Mouse (Mus musculus): ENCODE measurements at regions not wholly inside any gene's neighbourhood (a gene's known extent, or its start where the extent isn't known, plus 50 kb on each side); places are given as distances from the start of the nearest gene placed in this dataset.

DNA sequence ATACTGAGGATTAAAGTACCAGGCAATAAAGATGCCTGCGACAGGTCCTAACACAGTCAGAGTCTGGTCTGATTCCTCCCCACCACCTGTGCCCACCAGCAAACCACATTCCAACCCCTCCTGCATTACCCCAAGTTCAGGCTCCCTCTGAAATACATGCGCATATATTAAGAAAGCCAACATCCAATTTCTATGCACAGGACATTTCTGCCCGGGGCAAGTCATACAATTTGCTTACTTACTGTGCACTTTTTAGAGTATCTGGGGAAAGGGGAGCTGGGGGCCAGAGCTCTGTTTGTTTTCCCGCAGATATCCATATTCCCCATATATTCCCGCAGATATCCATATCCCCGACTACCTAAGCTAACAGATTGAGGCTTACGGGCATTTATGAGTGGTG is 261.1 kb upstream of the Srrm4 start:
- H3K4me2 ChIP-seq: no peak overlapping the region
- H3K4me3 ChIP-seq: no peak overlapping the region
- no peaks in the 10 kb centered on the region for H3K27me3 ChIP-seq (replicated peaks)
- no peaks in the 10 kb centered on the region; the same call in 1 of the 2 replicates for H3K9me3 ChIP-seq (replicated peaks)
- no peaks in the 10 kb centered on the region for H3K4me1 ChIP-seq (replicated peaks)
- H3K9ac ChIP-seq: no peak overlapping the region
- WGBS: 79% methylated on average over 7 of the region's 7 CpGs
- no peaks in the 10 kb centered on the region for H3K36me3 ChIP-seq
- ATAC-seq (ENCODE audit: insufficient number of reproducible peaks, low FRiP score): no peak
- H3K27ac ChIP-seq (ENCODE audit: poor library complexity, severe bottlenecking): no peak overlapping the region

DNA sequence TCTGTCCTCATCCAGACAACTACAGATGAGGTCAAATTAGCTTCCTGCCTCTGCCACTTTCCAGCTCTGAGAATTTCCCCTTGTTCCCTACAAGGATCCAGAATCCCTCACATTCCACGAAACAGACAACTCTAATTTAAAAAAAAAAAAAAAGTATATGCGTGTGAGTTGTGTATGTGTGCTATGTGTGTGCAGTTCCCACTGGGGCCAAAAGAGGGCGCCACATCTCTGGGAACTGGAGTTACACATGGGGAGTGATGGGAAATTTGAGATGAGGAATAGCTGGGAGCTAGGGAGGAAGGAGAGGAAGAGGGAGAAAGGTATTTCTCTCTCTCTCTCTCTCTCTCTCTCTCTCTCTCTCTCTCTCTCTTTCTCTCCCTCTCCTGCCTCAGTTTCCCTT is 240.3 kb upstream of the Srrm4 start:
- ATAC-seq (ENCODE audit: insufficient number of reproducible peaks, low FRiP score): no peak
- H3K27ac ChIP-seq (ENCODE audit: poor library complexity, severe bottlenecking): no peak overlapping the region
- H3K9ac ChIP-seq: no peak overlapping the region
- H3K4me1 ChIP-seq (replicated peaks): no peaks in the 10 kb centered on the region
- H3K4me3 ChIP-seq: no peak overlapping the region
- no peaks in the 10 kb centered on the region for H3K27me3 ChIP-seq (replicated peaks)
- H3K36me3 ChIP-seq: no peaks in the 10 kb centered on the region
- 71% methylated on average over 3 of the region's 3 CpGs for WGBS
- H3K9me3 ChIP-seq (replicated peaks): peaks cover 10% of the 10 kb centered on the region
- H3K4me2 ChIP-seq: no peak overlapping the region

DNA sequence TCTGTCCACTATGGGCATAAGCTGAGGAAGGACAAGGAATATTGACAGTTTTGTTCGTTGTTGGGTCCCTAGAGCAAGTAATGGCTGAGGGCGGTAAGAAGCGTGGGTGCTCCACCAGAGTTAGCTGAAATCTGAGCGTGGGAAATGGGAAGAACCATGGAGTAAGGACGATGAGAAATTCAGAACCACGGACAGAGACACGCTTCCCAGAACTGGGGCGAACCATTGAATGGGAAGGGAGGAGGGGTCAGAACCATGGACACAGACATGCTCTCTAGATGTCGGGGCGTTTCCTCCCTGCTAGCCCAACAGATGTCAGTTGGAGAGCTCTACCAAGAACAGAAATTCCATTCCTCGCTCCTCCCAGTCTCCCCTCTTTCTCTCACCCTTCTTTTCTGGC is 238.2 kb upstream of the Srrm4 start:
- H3K27me3 ChIP-seq (replicated peaks): no peaks in the 10 kb centered on the region
- no peak overlapping the region for H3K4me2 ChIP-seq
- H3K9ac ChIP-seq: no peak overlapping the region
- H3K27ac ChIP-seq (ENCODE audit: poor library complexity, severe bottlenecking): no peak overlapping the region
- H3K9me3 ChIP-seq (replicated peaks): peaks cover 10% of the 10 kb centered on the region
- WGBS: 13% methylated on average over 11 of the region's 11 CpGs
- no peaks in the 10 kb centered on the region for H3K36me3 ChIP-seq
- no peak overlapping the region for H3K4me3 ChIP-seq
- ATAC-seq (ENCODE audit: insufficient number of reproducible peaks, low FRiP score): no peak
- H3K4me1 ChIP-seq (replicated peaks): no peaks in the 10 kb centered on the region

DNA sequence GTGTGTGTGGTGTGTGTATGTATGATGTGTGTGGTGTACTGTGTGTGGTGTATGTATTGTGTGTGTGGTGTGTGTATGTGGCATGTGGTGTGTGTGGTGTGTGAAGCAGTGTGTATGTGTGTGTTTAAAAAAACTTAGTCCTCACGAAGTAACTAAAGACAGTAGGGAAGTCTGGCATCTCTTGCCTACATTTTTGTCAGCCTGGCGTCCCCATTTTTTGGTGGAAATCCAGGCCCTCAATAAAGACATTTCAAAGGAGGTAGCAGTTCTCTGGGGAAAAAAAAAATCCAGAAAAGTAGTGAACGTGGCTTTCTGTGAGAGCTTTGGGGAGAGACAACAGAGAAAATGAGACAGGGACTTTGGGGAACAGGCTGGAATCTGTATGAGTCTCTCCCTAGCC is 231.6 kb upstream of the Srrm4 start:
- no peak overlapping the region for H3K4me2 ChIP-seq
- no peak for ATAC-seq (ENCODE audit: insufficient number of reproducible peaks, low FRiP score)
- 0 out of 2 replicates have a peak, but pooled peaks cover 6% of the 10 kb centered on the region for H3K9me3 ChIP-seq (replicated peaks)

DNA sequence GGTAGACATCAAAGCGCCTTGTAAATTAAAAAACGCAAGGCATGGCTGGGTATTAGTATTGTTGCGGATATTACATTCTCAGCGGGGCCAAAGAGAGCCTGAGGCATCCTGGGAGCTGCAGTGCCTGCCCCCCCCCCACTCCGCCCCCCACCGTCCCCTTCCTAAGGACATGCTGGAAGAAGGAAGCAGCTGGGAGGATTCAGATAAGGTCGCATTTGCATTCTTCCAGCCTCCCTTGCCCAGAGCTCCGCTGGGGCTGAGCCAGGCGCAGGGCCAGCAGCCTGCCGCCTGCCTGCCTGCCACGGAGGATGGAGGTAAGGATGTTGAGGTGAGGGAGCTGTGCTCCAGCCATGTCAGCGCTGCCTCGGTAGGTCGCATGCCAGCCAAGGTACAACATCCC is 230.5 kb upstream of the Srrm4 start:
- WGBS: 18% methylated on average over 14 of the region's 14 CpGs
- no peaks in the 10 kb centered on the region for H3K27me3 ChIP-seq (replicated peaks)
- no peak overlapping the region for H3K9ac ChIP-seq
- H3K4me1 ChIP-seq (replicated peaks): 0 out of 2 replicates have a peak, but pooled peaks cover 8% of the 10 kb centered on the region
- no peaks in the 10 kb centered on the region for H3K36me3 ChIP-seq
- no peak overlapping the region for H3K4me3 ChIP-seq
- peaks cover 3% of the 10 kb centered on the region; the same call in 1 of the 2 replicates for H3K9me3 ChIP-seq (replicated peaks)
- ATAC-seq (ENCODE audit: insufficient number of reproducible peaks, low FRiP score): peak; percentile 29; the same call in 1 of the 2 replicates
- H3K4me2 ChIP-seq: 0 out of 2 replicates have a peak overlapping the region, but pooled peaks have one; percentile 2
- H3K27ac ChIP-seq (ENCODE audit: poor library complexity, severe bottlenecking): no peak overlapping the region

More for the DNA sequence above, 231.6 kb upstream of the Srrm4 start:
- Histone ChIP-seq H3K4me3 (no peak overlapping the region), H3K9ac (no peak overlapping the region), H3K4me1 (replicated peaks) (0 out of 2 replicates have a peak, but pooled peaks cover 8% of the 10 kb centered on the region), H3K36me3 (no peaks in the 10 kb centered on the region), H3K27me3 (replicated peaks) (no peaks in the 10 kb centered on the region), H3K27ac (ENCODE audit: poor library complexity, severe bottlenecking) (no peak overlapping the region)
- 73% methylated on average over 3 of the region's 3 CpGs for WGBS

DNA sequence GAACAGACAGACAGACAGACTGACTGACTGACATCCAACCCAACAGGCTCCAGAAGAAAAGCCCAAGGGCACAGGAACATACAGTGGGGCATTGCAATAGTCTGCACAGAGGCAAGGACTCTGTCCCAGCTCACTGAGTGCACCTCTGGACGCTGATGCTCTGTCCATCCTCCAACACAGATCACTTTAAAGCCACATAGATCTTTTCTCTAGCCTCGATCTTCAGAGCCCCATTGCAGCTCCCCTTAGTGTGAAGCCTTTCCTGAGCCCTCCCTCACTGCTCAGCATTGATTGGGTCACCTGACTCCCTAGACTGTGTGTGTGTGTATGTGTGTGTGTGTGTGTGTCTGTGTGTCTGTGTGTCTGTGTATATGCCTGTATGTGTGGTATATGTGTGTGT is 218.2 kb upstream of the Srrm4 start:
- no peak overlapping the region for H3K4me3 ChIP-seq
- no peaks in the 10 kb centered on the region for H3K27me3 ChIP-seq (replicated peaks)
- H3K9ac ChIP-seq: no peak overlapping the region
- H3K4me2 ChIP-seq: no peak overlapping the region
- no peaks in the 10 kb centered on the region for H3K9me3 ChIP-seq (replicated peaks)
- H3K36me3 ChIP-seq: no peaks in the 10 kb centered on the region
- no peaks in the 10 kb centered on the region for H3K4me1 ChIP-seq (replicated peaks)
- no peak for ATAC-seq (ENCODE audit: insufficient number of reproducible peaks, low FRiP score)
- no peak overlapping the region for H3K27ac ChIP-seq (ENCODE audit: poor library complexity, severe bottlenecking)
- WGBS: 54% methylated on average over 2 of the region's 2 CpGs

DNA sequence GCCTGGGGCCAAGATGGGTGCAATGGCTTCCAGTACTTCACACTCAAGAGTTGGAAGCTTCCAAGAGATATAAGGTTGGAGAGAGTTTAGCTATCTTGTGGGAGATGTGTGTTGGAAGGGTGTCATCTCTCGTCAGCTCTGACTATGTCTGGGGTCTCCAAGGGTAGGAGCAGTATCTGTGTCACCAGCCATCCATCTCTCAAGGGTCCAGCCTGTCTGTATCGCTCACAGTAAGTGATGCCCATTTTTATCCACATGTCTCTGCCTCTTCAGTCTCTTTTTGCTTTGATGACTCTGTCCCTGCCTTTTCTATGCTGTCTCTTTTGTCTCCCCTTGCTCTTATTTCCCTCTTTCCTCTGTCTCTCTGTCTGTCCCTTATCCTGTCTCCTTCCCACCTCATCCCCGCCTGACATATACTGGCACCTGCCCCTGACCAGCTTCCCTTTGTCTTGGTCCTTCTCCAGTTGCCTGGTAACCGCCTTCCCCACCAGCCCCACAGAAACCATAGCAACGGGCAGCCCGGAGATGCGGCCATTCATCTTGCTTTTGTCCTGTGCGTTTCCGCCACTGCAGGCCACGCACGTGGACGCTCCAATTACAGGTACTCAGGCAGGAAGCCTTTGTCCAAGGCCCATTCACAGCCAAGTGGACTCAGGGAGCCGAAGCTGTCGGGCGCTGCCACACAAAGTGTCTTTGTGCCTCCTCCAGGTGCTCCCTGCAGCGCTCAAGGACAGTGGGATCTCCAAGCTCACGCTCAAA is 217.6 kb upstream of the Srrm4 start:
- Histone ChIP-seq H3K9ac (no peak overlapping the region), H3K4me2 (no peak overlapping the region), H3K36me3 (no peaks in the 10 kb centered on the region), H3K9me3 (replicated peaks) (no peaks in the 10 kb centered on the region), H3K27ac (ENCODE audit: poor library complexity, severe bottlenecking) (no peak overlapping the region), H3K4me1 (replicated peaks) (no peaks in the 10 kb centered on the region), H3K4me3 (no peak overlapping the region), H3K27me3 (replicated peaks) (no peaks in the 10 kb centered on the region)
- no peak for ATAC-seq (ENCODE audit: insufficient number of reproducible peaks, low FRiP score)
- WGBS: 63% methylated on average over 17 of the region's 17 CpGs

DNA sequence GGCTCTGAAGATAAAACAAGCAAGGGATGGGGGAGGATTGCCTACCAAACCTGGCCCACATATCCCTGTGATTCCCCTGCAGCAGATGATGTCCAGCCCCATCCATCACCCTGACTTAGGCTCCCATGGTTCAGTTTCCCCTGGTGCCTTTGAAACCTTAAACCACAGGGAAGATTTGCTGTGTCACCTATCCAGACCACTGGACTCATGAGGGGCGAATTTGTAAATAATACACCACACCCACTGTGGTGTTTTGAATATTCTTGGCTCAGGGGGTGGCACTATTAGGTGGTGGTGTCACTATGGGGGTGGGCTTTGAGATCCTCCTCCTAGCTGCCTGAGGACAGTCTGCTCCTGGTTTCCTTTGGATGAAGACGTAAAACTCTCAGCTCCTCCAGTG is 205.8 kb upstream of the Srrm4 start:
- WGBS: 39% methylated on average over 2 of the region's 2 CpGs

DNA sequence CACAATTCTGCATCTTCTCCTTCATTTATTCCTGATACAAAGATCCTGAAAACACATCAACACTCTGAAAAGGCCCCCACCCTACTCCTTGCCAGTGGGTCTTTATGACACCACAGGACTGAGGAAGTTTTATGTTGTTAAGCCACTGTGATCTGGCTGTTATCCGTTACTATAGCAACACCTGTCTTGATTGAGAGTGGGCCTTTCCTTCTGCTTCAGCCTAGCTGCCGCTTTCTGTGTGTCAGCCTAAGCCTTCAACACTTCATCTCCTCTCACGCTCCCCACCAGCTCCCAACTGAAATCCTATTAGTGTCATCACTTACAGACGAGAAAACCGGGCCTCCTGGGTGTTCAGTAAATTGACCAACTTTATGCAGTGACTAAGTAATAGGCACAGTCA is 203.6 kb upstream of the Srrm4 start:
- 23% methylated on average over 5 of the region's 5 CpGs for WGBS
- no peak overlapping the region for H3K27ac ChIP-seq (ENCODE audit: poor library complexity, severe bottlenecking)
- no peaks in the 10 kb centered on the region for H3K36me3 ChIP-seq
- no peaks in the 10 kb centered on the region for H3K27me3 ChIP-seq (replicated peaks)
- no peak overlapping the region for H3K9ac ChIP-seq
- H3K4me3 ChIP-seq: no peak overlapping the region
- ATAC-seq (ENCODE audit: insufficient number of reproducible peaks, low FRiP score): no peak
- H3K9me3 ChIP-seq (replicated peaks): 0 out of 2 replicates have a peak, but pooled peaks cover 6% of the 10 kb centered on the region
- no peak overlapping the region for H3K4me2 ChIP-seq
- H3K4me1 ChIP-seq (replicated peaks): no peaks in the 10 kb centered on the region

More for the DNA sequence above, 205.8 kb upstream of the Srrm4 start:
- Histone ChIP-seq H3K4me3 (no peak overlapping the region), H3K36me3 (no peaks in the 10 kb centered on the region), H3K4me2 (no peak overlapping the region), H3K9me3 (replicated peaks) (0 out of 2 replicates have a peak, but pooled peaks cover 6% of the 10 kb centered on the region), H3K4me1 (replicated peaks) (no peaks in the 10 kb centered on the region), H3K27me3 (replicated peaks) (no peaks in the 10 kb centered on the region), H3K9ac (no peak overlapping the region), H3K27ac (ENCODE audit: poor library complexity, severe bottlenecking) (no peak overlapping the region)
- no peak for ATAC-seq (ENCODE audit: insufficient number of reproducible peaks, low FRiP score)

DNA sequence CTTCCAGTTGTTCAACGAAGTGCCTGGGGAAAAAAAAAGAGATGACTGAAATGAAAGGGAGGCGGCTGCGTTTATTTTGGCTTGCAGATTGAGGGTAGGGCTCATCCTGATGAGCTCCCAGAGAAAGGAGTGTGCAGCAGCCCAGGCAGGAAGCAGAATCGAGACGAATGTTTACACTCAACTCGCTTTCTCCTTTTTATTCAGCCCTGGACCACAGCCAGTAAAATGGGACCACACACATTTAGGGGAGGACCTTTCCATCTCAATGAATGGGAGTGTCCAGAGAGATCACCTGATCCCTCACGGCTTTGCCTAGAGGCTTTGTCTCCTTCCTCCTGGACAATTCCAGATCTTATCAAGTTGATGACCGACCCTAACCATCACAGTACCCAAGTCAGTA is 198.8 kb upstream of the Srrm4 start:
- ATAC-seq (ENCODE audit: insufficient number of reproducible peaks, low FRiP score): no peak
- Histone ChIP-seq H3K9me3 (replicated peaks) (peaks cover 16% of the 10 kb centered on the region; the same call in 1 of the 2 replicates), H3K27me3 (replicated peaks) (no peaks in the 10 kb centered on the region), H3K27ac (ENCODE audit: poor library complexity, severe bottlenecking) (no peak overlapping the region), H3K9ac (no peak overlapping the region), H3K4me2 (no peak overlapping the region), H3K4me1 (replicated peaks) (no peaks in the 10 kb centered on the region), H3K36me3 (no peaks in the 10 kb centered on the region), H3K4me3 (no peak overlapping the region)
- WGBS: 62% methylated on average over 8 of the region's 8 CpGs

DNA sequence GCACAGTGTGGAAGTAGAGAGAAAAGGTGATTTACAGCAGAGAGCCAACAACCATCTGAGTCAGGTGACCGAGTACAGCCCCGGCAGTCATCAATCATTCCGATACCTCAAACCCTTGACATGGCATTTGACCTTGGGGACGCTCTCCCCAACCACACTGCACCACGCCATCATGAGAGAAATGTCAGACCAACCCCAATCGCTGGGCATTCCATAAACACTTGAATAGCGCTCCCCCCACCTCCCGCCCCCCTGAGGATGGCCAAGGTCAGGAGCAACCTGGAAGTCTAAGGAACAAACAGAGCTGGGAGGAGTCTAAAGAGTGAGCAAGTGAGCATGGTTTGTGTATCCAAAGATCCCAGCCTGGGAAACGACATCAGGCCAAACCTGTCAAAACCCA is 198.2 kb upstream of the Srrm4 start:
- H3K27me3 ChIP-seq (replicated peaks): no peaks in the 10 kb centered on the region
- WGBS: 77% methylated on average over 9 of the region's 9 CpGs
- ATAC-seq (ENCODE audit: insufficient number of reproducible peaks, low FRiP score): no peak
- no peak overlapping the region for H3K4me2 ChIP-seq
- no peak overlapping the region for H3K27ac ChIP-seq (ENCODE audit: poor library complexity, severe bottlenecking)
- no peak overlapping the region for H3K9ac ChIP-seq
- H3K9me3 ChIP-seq (replicated peaks): peaks cover 20% of the 10 kb centered on the region
- H3K4me1 ChIP-seq (replicated peaks): no peaks in the 10 kb centered on the region
- no peak overlapping the region for H3K4me3 ChIP-seq
- no peaks in the 10 kb centered on the region for H3K36me3 ChIP-seq

DNA sequence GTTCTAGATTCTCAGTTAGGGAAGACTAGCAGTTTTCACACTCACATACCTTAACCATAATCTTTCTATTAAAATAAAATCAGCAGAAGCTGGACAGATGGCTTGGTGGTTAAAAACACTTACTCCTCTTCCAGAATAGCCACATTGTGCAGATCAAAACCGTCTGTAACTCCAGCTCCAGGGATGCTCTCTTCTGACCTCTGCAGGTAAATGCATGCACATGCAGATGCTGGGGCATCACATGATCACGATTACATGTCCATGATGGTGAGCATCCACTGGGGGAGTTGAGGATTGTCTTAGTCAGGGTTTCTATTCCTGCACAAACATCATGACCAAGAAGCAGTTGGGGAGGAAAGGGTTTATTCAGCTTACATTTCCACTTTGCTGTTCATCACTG is 184.8 kb upstream of the Srrm4 start:
- Histone ChIP-seq H3K4me1 (replicated peaks) (no peaks in the 10 kb centered on the region; the same call in 1 of the 2 replicates), H3K4me2 (no peak overlapping the region), H3K9me3 (replicated peaks) (no peaks in the 10 kb centered on the region), H3K4me3 (no peak overlapping the region), H3K36me3 (no peaks in the 10 kb centered on the region), H3K27me3 (replicated peaks) (no peaks in the 10 kb centered on the region), H3K9ac (no peak overlapping the region), H3K27ac (ENCODE audit: poor library complexity, severe bottlenecking) (no peak overlapping the region)
- WGBS: 37% methylated on average over 2 of the region's 2 CpGs
- no peak for ATAC-seq (ENCODE audit: insufficient number of reproducible peaks, low FRiP score)

All from heart, embryonic 12.5 days (tissue).